Mouse (Mus musculus): ENCODE results near the gene Rdh13. TPM values are rescaled to one million over a fixed set of nuclear protein-coding genes. Genes with fewer than 3 reads are reported as not detected.

Rdh13 gene
- polyA plus RNA-seq (2015; fragmentation: Nextera tagmentation; extraction: Ambion mirVana) = 30.5 and 30.6 TPM in 2 replicates

DNA sequence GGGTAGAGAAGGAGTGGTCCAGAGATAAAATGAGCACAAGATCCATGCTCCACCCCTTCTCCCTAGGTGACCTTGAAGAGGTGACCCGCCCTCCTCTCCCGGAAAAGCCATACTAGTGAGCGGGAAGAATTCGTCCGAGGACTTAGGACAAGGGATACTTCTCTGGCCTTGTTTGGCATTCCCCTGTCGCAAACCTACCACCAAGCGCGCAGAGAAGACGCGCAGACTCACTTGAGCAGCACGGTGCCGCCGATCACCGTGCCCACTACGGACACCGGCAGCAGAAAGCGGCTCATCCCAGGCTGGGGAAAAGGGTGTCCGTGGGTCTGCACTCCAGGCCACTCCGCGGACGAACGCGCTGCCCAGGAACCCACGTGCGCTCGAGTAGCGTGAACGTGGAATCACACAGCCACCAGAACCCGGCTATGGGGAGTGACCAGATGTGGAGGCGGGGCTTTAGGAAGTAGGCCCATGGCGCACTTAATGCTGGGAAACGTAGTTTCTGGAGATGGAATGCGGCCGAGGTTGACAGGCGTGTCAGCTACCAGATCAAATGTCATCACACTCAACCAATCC is at the start of gene Rdh13:
Rdh13 (minus strand) TSS at position 434 of the 576 bp plus-strand sequence.
- H3K4me1 ChIP-seq = peaks cover 6% of the 10 kb centered on the region
- peak; percentile 96 for ATAC-seq (replicated peaks; ENCODE audit: low FRiP score)
- H3K27ac ChIP-seq = peak within 1 kb of the TSS; percentile 76
- H3K4me3 ChIP-seq (replicated peaks) = peak within 1 kb of the TSS; percentile 61
- no peaks in the 10 kb centered on the region for H3K9me3 ChIP-seq (replicated peaks)
- H3K4me2 ChIP-seq = peak within 1 kb of the TSS; percentile 68
- peaks cover 39% of the 10 kb centered on the region for H3K36me3 ChIP-seq
- peak within 1 kb of the TSS; percentile 56 for H3K9ac ChIP-seq
- no peaks in the 10 kb centered on the region for H3K27me3 ChIP-seq
- under 1% methylated on average over 35 of the region's 35 CpGs for WGBS

GRCm38 (mm10) chr7:4493991-4494390 is 48.5 kb upstream of the Rdh13 start:
- Histone ChIP-seq H3K9ac (no peak overlapping the region), H3K4me3 (replicated peaks) (no peak overlapping the region), H3K27me3 (no peaks in the 10 kb centered on the region), H3K9me3 (replicated peaks) (no peaks in the 10 kb centered on the region), H3K4me1 (peaks cover 29% of the 10 kb centered on the region), H3K27ac (no peak overlapping the region), H3K4me2 (no peak overlapping the region), H3K36me3 (peaks cover 67% of the 10 kb centered on the region)
- 80% methylated on average over 1 of the region's 1 CpGs for WGBS
- no peak for ATAC-seq (replicated peaks; ENCODE audit: low FRiP score)

DNA sequence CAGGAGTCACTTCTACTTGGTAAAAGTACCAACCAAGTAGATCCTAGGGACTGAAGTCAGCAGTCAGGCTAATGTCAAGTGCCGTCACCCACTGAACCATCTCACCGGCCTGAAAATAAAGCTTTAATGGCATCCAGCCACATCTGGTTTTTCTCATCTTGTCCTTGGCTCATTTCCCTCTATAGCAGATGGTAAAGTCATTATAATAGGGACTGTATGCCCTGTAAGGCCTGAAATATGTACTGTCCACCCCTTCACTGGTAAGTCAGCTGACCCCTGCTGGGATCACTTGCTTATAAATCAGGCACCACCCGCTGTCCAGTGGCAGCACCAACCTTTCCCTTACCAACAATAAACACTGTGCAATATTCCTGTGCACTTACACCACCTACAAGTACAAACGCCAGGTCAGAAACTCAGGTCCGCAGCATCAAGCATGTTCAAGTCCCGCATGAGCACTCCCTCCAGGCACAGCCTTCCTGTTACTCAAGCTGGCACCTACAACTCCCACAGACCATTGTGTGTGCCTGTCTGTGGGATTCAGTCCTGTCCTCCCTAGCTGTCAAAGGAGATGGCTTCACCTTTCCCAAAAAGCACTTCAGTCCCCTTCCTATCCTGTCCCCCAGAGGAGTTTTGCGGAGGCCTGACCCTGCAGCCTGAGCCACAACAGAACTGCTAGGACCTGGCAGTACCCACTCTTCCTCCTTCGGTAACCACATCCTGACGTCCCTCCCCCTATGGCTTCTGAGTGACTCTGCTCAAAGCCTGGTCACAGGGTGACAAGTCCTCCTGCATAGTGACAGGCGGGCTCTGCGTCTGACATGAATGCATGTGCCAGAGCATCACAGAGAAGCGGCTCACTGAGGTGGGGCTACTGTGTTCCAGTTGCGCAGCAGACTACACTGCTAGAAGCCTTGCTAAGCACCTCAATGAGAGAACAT is 47.1 kb upstream of the Rdh13 start:
- H3K9ac ChIP-seq = no peak overlapping the region
- peaks cover 80% of the 10 kb centered on the region for H3K36me3 ChIP-seq
- H3K9me3 ChIP-seq (replicated peaks) = no peaks in the 10 kb centered on the region
- H3K27ac ChIP-seq = peak overlapping the region; percentile 25
- no peaks in the 10 kb centered on the region for H3K27me3 ChIP-seq
- no peak overlapping the region for H3K4me2 ChIP-seq
- WGBS = 67% methylated on average over 13 of the region's 13 CpGs
- H3K4me3 ChIP-seq (replicated peaks) = no peak overlapping the region
- ATAC-seq (replicated peaks; ENCODE audit: low FRiP score) = peak; percentile 47; the same call in 1 of the 2 replicates
- H3K4me1 ChIP-seq = peaks cover 15% of the 10 kb centered on the region

- ATAC-seq (replicated peaks; ENCODE audit: low FRiP score) = no peak
- peaks cover 79% of the 10 kb centered on the region for H3K36me3 ChIP-seq
- no peak overlapping the region for H3K4me3 ChIP-seq (replicated peaks)
- 0 out of 2 replicates have a peak overlapping the region, but pooled peaks have one; percentile 7 for H3K27ac ChIP-seq
- no peak overlapping the region for H3K4me2 ChIP-seq
- peaks cover 16% of the 10 kb centered on the region for H3K4me1 ChIP-seq
- H3K9ac ChIP-seq = no peak overlapping the region
- H3K9me3 ChIP-seq (replicated peaks) = no peaks in the 10 kb centered on the region
- H3K27me3 ChIP-seq = no peaks in the 10 kb centered on the region
- 78% methylated on average over 6 of the region's 6 CpGs for WGBS
Observed at GRCm38 (mm10) chr7:4491308-4491707, 45.9 kb upstream of the Rdh13 start.

DNA sequence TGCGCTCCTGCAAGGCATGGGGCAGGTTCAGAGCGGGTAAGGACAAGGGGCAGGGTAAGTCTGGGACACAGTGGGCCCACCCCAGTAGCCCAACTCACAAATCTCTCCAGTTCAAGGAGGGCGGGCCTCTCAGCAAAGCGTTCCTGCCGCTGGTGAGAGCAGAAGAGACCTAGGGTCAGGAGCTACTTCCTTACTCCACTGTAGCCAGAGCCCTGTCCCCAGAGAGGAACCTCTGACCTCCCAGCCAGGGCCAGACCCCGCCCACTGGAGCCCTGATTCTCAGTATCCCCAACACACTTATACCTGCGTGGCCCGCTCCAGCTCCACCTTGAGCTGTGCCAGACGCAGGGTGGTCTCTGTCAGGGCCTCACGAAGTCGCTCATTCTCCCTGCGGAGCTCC is 36.8 kb upstream of the Rdh13 start:
- Histone ChIP-seq H3K27me3 (no peaks in the 10 kb centered on the region), H3K4me3 (replicated peaks) (no peak overlapping the region), H3K4me2 (no peak overlapping the region), H3K36me3 (peaks cover 64% of the 10 kb centered on the region), H3K4me1 (peaks cover 33% of the 10 kb centered on the region), H3K27ac (no peak overlapping the region), H3K9ac (no peak overlapping the region), H3K9me3 (replicated peaks) (no peaks in the 10 kb centered on the region)
- ATAC-seq (replicated peaks; ENCODE audit: low FRiP score) = no peak
- WGBS = 87% methylated on average over 12 of the region's 12 CpGs

GRCm38 (mm10) chr7:4479674-4480073 is 34.2 kb upstream of the Rdh13 start:
- Histone ChIP-seq H3K4me2 (peak overlapping the region; percentile 86; the same call in 1 of the 2 replicates), H3K4me1 (peaks cover 27% of the 10 kb centered on the region), H3K4me3 (replicated peaks) (peak overlapping the region; percentile 49; the same call in 1 of the 2 replicates), H3K27ac (peak overlapping the region; percentile 97; the same call in 1 of the 2 replicates), H3K36me3 (peaks cover 40% of the 10 kb centered on the region), H3K9me3 (replicated peaks) (no peaks in the 10 kb centered on the region), H3K27me3 (peaks cover 17% of the 10 kb centered on the region), H3K9ac (no peak overlapping the region)
- ATAC-seq (replicated peaks; ENCODE audit: low FRiP score) = no peak
- 26% methylated on average over 6 of the region's 6 CpGs for WGBS

GRCm38 (mm10) chr7:4478796-4479291 is 33.4 kb upstream of the Rdh13 start:
- H3K36me3 ChIP-seq = peaks cover 32% of the 10 kb centered on the region
- peaks cover 23% of the 10 kb centered on the region for H3K27me3 ChIP-seq
- WGBS = 2% methylated on average over 16 of the region's 16 CpGs
- H3K9ac ChIP-seq = peak overlapping the region; percentile 46
- peak overlapping the region; percentile 49 for H3K4me3 ChIP-seq (replicated peaks)
- H3K4me2 ChIP-seq = peak overlapping the region; percentile 86
- no peaks in the 10 kb centered on the region for H3K9me3 ChIP-seq (replicated peaks)
- peaks cover 32% of the 10 kb centered on the region for H3K4me1 ChIP-seq
- peak overlapping the region; percentile 97 for H3K27ac ChIP-seq
- ATAC-seq (replicated peaks; ENCODE audit: low FRiP score) = no peak

DNA sequence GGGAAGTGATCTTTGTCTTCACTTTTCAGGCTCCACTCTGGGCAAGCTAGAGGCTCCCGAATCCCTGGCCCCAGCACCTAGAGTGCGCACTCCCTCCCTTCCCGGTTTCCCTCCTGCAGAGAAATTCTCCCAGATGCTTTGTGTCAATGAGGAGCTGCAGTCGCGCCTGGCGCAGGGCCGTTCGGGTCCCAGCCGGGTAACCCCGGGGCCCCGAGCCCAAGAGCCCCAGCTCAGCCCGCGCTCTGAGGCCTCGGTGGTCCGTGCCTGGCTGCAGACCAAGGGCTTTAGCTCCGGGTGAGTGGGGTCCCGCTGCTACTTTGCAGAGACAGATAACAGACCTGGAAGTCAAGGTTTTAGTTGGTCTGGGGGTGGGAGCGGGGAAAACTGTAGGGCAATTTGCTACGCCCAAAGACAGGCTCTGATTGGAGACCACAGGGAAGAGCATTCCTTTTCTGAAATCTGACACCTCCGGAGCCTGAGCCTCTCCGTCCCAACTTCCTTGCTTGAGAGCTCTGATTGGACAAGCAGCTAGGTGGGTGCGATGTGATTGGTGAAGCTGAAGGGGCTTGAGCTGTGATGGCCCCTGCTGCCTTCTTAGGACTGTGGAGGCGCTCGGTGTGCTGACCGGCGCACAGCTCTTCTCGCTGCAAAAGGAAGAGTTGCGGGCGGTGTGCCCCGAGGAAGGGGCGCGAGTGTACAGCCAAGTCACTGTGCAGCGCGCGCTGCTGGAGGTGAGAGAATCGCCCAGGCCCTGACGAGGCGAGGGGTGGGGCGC is 32.8 kb upstream of the Rdh13 start:
- Histone ChIP-seq H3K9me3 (replicated peaks) (no peaks in the 10 kb centered on the region), H3K4me2 (peak overlapping the region; percentile 86), H3K4me3 (replicated peaks) (peak overlapping the region; percentile 49), H3K27ac (peak overlapping the region; percentile 97), H3K9ac (peak overlapping the region; percentile 59), H3K27me3 (peaks cover 30% of the 10 kb centered on the region), H3K36me3 (peaks cover 25% of the 10 kb centered on the region), H3K4me1 (peaks cover 32% of the 10 kb centered on the region)
- WGBS = under 1% methylated on average over 39 of the region's 39 CpGs
- ATAC-seq (replicated peaks; ENCODE audit: low FRiP score) = peak; percentile 98

GRCm38 (mm10) chr7:4473940-4474339 is 28.5 kb upstream of the Rdh13 start:
- Histone ChIP-seq H3K4me3 (replicated peaks) (no peak overlapping the region), H3K9ac (no peak overlapping the region), H3K27me3 (peaks cover 67% of the 10 kb centered on the region), H3K4me2 (peak overlapping the region; percentile 31; the same call in 1 of the 2 replicates), H3K4me1 (peaks cover 29% of the 10 kb centered on the region), H3K36me3 (no peaks in the 10 kb centered on the region), H3K9me3 (replicated peaks) (no peaks in the 10 kb centered on the region), H3K27ac (no peak overlapping the region)
- WGBS = 12% methylated on average over 19 of the region's 19 CpGs
- no peak for ATAC-seq (replicated peaks; ENCODE audit: low FRiP score)

DNA sequence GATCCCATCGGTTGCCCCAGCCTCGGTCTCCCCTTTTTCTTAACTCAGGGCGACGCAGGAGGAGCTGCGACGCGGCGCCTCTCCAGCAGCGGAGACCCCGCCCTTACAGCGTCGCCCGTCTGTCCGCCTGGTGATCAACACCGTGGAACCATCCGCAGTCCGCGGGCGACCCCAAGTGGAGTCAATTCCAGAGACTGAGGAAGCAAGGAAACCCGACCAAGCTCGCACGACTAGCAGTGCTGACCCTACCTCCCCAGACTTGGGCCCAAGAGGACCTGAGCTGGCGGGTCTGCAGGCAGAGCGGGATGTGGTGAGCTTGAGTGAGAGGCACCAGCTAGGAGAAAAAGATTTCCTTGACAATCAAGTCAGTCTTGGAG is 25.7 kb upstream of the Rdh13 start:
- Histone ChIP-seq H3K4me3 (replicated peaks) (peak overlapping the region; percentile 45), H3K4me2 (peak overlapping the region; percentile 82), H3K9ac (peak overlapping the region; percentile 39; the same call in 1 of the 2 replicates), H3K4me1 (peaks cover 17% of the 10 kb centered on the region), H3K9me3 (replicated peaks) (no peaks in the 10 kb centered on the region), H3K27ac (no peak overlapping the region), H3K36me3 (no peaks in the 10 kb centered on the region), H3K27me3 (peaks cover 63% of the 10 kb centered on the region)
- ATAC-seq (replicated peaks; ENCODE audit: low FRiP score) = peak; percentile 82
- WGBS = 1% methylated on average over 24 of the region's 24 CpGs

- H3K4me1 ChIP-seq = peaks cover 21% of the 10 kb centered on the region
- peak overlapping the region; percentile 82 for H3K4me2 ChIP-seq
- ATAC-seq (replicated peaks; ENCODE audit: low FRiP score) = peak; percentile 60
- H3K9me3 ChIP-seq (replicated peaks) = no peaks in the 10 kb centered on the region
- peaks cover 58% of the 10 kb centered on the region for H3K27me3 ChIP-seq
- 3% methylated on average over 34 of the region's 35 CpGs for WGBS
- H3K36me3 ChIP-seq = no peaks in the 10 kb centered on the region
- H3K4me3 ChIP-seq (replicated peaks) = peak overlapping the region; percentile 45
- peak overlapping the region; percentile 39 for H3K9ac ChIP-seq
- H3K27ac ChIP-seq = no peak overlapping the region
Observed at GRCm38 (mm10) chr7:4470275-4471178, 25.1 kb upstream of the Rdh13 start.
